Mouse (Mus musculus) hindbrain, embryonic 10.5 days (tissue): ENCODE measurements around the gene Kdm5b. TPM values are rescaled to one million over a fixed set of nuclear protein-coding genes. Genes with fewer than 3 reads are reported as not detected.

ENCODE experiments used
- DNase-seq: peaks from one replicate; pipeline ENCODE4 v3.0.0-alpha.2; 2017; ENCODE audit warnings: low spot score
- H3K27ac ChIP-seq: fragments of 300-500 bp; sonication (generic); 2 replicates; pipeline ENCODE4 v1.5.1; 2016; ENCODE audit warnings: mild to moderate bottlenecking, moderate library complexity
- H3K27me3 ChIP-seq: fragments of 300-500 bp; sonication (generic); 2 replicates; pipeline ENCODE4 v1.6.1; 2016; ENCODE audit warnings: mild to moderate bottlenecking; ENCODE audit not compliant: poor library complexity, insufficient read depth, severe bottlenecking
- H3K36me3 ChIP-seq: fragments of 300-500 bp; sonication (generic); 2 replicates; pipeline ENCODE4 v1.6.1; 2016; ENCODE audit warnings: mild to moderate bottlenecking, moderate library complexity
- H3K4me1 ChIP-seq: fragments of 300-500 bp; sonication (generic); replicated peaks from 2 replicates; pipeline ENCODE4 v1.6.1; 2016; ENCODE audit warnings: mild to moderate bottlenecking
- H3K4me3 ChIP-seq: fragments of 300-500 bp; sonication (generic); 2 replicates; pipeline ENCODE4 v1.5.1; 2016; ENCODE audit warnings: mild to moderate bottlenecking, moderate library complexity
- H3K9me3 ChIP-seq: fragments of 300-500 bp; sonication (generic); 2 replicates; pipeline ENCODE4 v1.6.1; 2016; ENCODE audit warnings: mild to moderate bottlenecking, moderate library complexity
- WGBS: fragments of 180-500 bp; shearing (Covaris S2); methylation state at CpG from one replicate; pipeline ENCODE4 v1.1.7; 2016; 5-methylcytosine and 5-hydroxymethylcytosine counted together
- polyA plus RNA-seq: library from polyadenylated mRNA; unstranded; fragments of >200 nt; fragmentation: Nextera tagmentation; extraction: Ambion mirVana; gene quantifications from 2 replicates; pipeline ENCODE4 v1.2.1, GENCODE M21; 2016

The Kdm5b gene
- polyA plus RNA-seq, 1 experiment from 2014 or later, result 71.6 TPM

- Histone ChIP-seq H3K4me1 (peaks cover 13% of the 10 kb centered on the region), H3K27ac (no peak overlapping the region), H3K4me3 (no peak overlapping the region), H3K27me3 (no peaks in the 10 kb centered on the region), H3K9me3 (no peaks in the 10 kb centered on the region), H3K36me3 (no peaks in the 10 kb centered on the region)
- DNase-seq, result no peak
- 52% methylated on average over 3 of the region's 3 CpGs for WGBS
Observed at GRCm38 (mm10) chr1:134570631-134571030, 10.7 kb downstream of the Kdm5b start.

GRCm38 (mm10) chr1:134573300-134573931 is 13.4 kb downstream of the Kdm5b start:
- Histone ChIP-seq H3K36me3 (no peaks in the 10 kb centered on the region), H3K4me3 (no peak overlapping the region), H3K27me3 (no peaks in the 10 kb centered on the region), H3K9me3 (no peaks in the 10 kb centered on the region), H3K4me1 (0 out of 2 replicates have a peak, but pooled peaks cover 2% of the 10 kb centered on the region), H3K27ac (no peak overlapping the region)
- no peak for DNase-seq
- 79% methylated on average over 1 of the region's 1 CpGs for WGBS

GRCm38 (mm10) chr1:134573932-134574315 is 14.0 kb downstream of the Kdm5b start:
- Histone ChIP-seq H3K27me3 (no peaks in the 10 kb centered on the region), H3K36me3 (no peaks in the 10 kb centered on the region)

GRCm38 (mm10) chr1:134577384-134578120 is 17.6 kb downstream of the Kdm5b start:
- H3K4me3 ChIP-seq, result no peak overlapping the region
- H3K27me3 ChIP-seq, result no peaks in the 10 kb centered on the region
- H3K36me3 ChIP-seq, result peaks cover 17% of the 10 kb centered on the region
- no peaks in the 10 kb centered on the region for H3K4me1 ChIP-seq
- no peaks in the 10 kb centered on the region for H3K9me3 ChIP-seq
- WGBS, result 79% methylated on average over 6 of the region's 6 CpGs
- no peak for DNase-seq
- no peak overlapping the region for H3K27ac ChIP-seq

More at GRCm38 (mm10) chr1:134573932-134574315, 14.0 kb downstream of the Kdm5b start:
- no peak overlapping the region for H3K27ac ChIP-seq
- no peak overlapping the region for H3K4me3 ChIP-seq
- H3K9me3 ChIP-seq, result no peaks in the 10 kb centered on the region
- 83% methylated on average over 5 of the region's 5 CpGs for WGBS
- DNase-seq, result no peak
- 0 out of 2 replicates have a peak, but pooled peaks cover 2% of the 10 kb centered on the region for H3K4me1 ChIP-seq

GRCm38 (mm10) chr1:134580796-134581195 is 20.8 kb downstream of the Kdm5b start:
- no peaks in the 10 kb centered on the region for H3K27me3 ChIP-seq

GRCm38 (mm10) chr1:134583560-134583959 is 23.6 kb downstream of the Kdm5b start:
- H3K4me3 ChIP-seq, result no peak overlapping the region
- H3K27me3 ChIP-seq, result no peaks in the 10 kb centered on the region
- peaks cover 63% of the 10 kb centered on the region for H3K36me3 ChIP-seq
- DNase-seq, result no peak
- H3K27ac ChIP-seq, result no peak overlapping the region
- H3K4me1 ChIP-seq, result no peaks in the 10 kb centered on the region
- H3K9me3 ChIP-seq, result no peaks in the 10 kb centered on the region
- 86% methylated on average over 3 of the region's 3 CpGs for WGBS

More at GRCm38 (mm10) chr1:134580796-134581195, 20.8 kb downstream of the Kdm5b start:
- H3K4me3 ChIP-seq, result no peak overlapping the region
- 92% methylated on average over 2 of the region's 2 CpGs for WGBS
- no peak overlapping the region for H3K27ac ChIP-seq
- H3K4me1 ChIP-seq, result no peaks in the 10 kb centered on the region
- H3K9me3 ChIP-seq, result no peaks in the 10 kb centered on the region
- peaks cover 37% of the 10 kb centered on the region for H3K36me3 ChIP-seq
- no peak for DNase-seq

GRCm38 (mm10) chr1:134589676-134590075 is 29.7 kb downstream of the Kdm5b start:
- no peak overlapping the region for H3K4me3 ChIP-seq

GRCm38 (mm10) chr1:134591773-134592172 is 31.8 kb downstream of the Kdm5b start:
- no peaks in the 10 kb centered on the region for H3K9me3 ChIP-seq
- H3K4me3 ChIP-seq, result no peak overlapping the region
- H3K27me3 ChIP-seq, result no peaks in the 10 kb centered on the region
- DNase-seq, result no peak
- peaks cover 94% of the 10 kb centered on the region for H3K36me3 ChIP-seq
- no peaks in the 10 kb centered on the region for H3K4me1 ChIP-seq
- WGBS, result 90% methylated on average over 2 of the region's 2 CpGs
- no peak overlapping the region for H3K27ac ChIP-seq

More at GRCm38 (mm10) chr1:134589676-134590075, 29.7 kb downstream of the Kdm5b start:
- H3K9me3 ChIP-seq, result no peaks in the 10 kb centered on the region
- no peak overlapping the region for H3K27ac ChIP-seq
- no peaks in the 10 kb centered on the region for H3K27me3 ChIP-seq
- peaks cover 94% of the 10 kb centered on the region for H3K36me3 ChIP-seq
- DNase-seq, result no peak
- H3K4me1 ChIP-seq, result no peaks in the 10 kb centered on the region

- H3K4me1 ChIP-seq, result no peaks in the 10 kb centered on the region
- WGBS, result 92% methylated on average over 9 of the region's 9 CpGs
- H3K9me3 ChIP-seq, result no peaks in the 10 kb centered on the region
- H3K27ac ChIP-seq, result no peak overlapping the region
- no peak overlapping the region for H3K4me3 ChIP-seq
- no peak for DNase-seq
- H3K36me3 ChIP-seq, result peaks cover 98% of the 10 kb centered on the region
- no peaks in the 10 kb centered on the region for H3K27me3 ChIP-seq
Observed at GRCm38 (mm10) chr1:134597339-134598054, 37.5 kb downstream of the Kdm5b start.

GRCm38 (mm10) chr1:134604086-134604485 is 44.1 kb downstream of the Kdm5b start:
- peaks cover 98% of the 10 kb centered on the region for H3K36me3 ChIP-seq
- no peak for DNase-seq
- H3K9me3 ChIP-seq, result no peaks in the 10 kb centered on the region
- H3K4me1 ChIP-seq, result no peaks in the 10 kb centered on the region
- no peak overlapping the region for H3K27ac ChIP-seq
- no peak overlapping the region for H3K4me3 ChIP-seq
- 97% methylated on average over 2 of the region's 2 CpGs for WGBS
- H3K27me3 ChIP-seq, result no peaks in the 10 kb centered on the region

- H3K4me3 ChIP-seq, result no peak overlapping the region
- H3K9me3 ChIP-seq, result no peaks in the 10 kb centered on the region
- H3K4me1 ChIP-seq, result no peaks in the 10 kb centered on the region
- DNase-seq, result no peak
- H3K27me3 ChIP-seq, result no peaks in the 10 kb centered on the region
- H3K27ac ChIP-seq, result no peak overlapping the region
- H3K36me3 ChIP-seq, result peaks cover 98% of the 10 kb centered on the region
- WGBS, result 90% methylated on average over 8 of the region's 8 CpGs
Observed at GRCm38 (mm10) chr1:134605670-134606069, 45.7 kb downstream of the Kdm5b start.

- peaks cover 98% of the 10 kb centered on the region for H3K36me3 ChIP-seq
Observed at GRCm38 (mm10) chr1:134606381-134606780, 46.4 kb downstream of the Kdm5b start.

GRCm38 (mm10) chr1:134607279-134607678 is 47.3 kb downstream of the Kdm5b start:
- H3K9me3 ChIP-seq, result no peaks in the 10 kb centered on the region
- no peak overlapping the region for H3K4me3 ChIP-seq
- no peaks in the 10 kb centered on the region for H3K4me1 ChIP-seq
- no peak for DNase-seq
- H3K27ac ChIP-seq, result no peak overlapping the region
- peaks cover 98% of the 10 kb centered on the region for H3K36me3 ChIP-seq
- WGBS, result 98% methylated on average over 1 of the region's 1 CpGs
- no peaks in the 10 kb centered on the region for H3K27me3 ChIP-seq

More at GRCm38 (mm10) chr1:134606381-134606780, 46.4 kb downstream of the Kdm5b start:
- no peak overlapping the region for H3K4me3 ChIP-seq
- WGBS, result 98% methylated on average over 2 of the region's 2 CpGs
- DNase-seq, result no peak
- H3K9me3 ChIP-seq, result no peaks in the 10 kb centered on the region
- H3K4me1 ChIP-seq, result no peaks in the 10 kb centered on the region
- no peaks in the 10 kb centered on the region for H3K27me3 ChIP-seq
- H3K27ac ChIP-seq, result no peak overlapping the region
